Mouse (Mus musculus): ENCODE results near the gene Tsnax. TPM values are rescaled to one million over a fixed set of nuclear protein-coding genes. Genes with fewer than 3 reads are reported as not detected.

Tsnax gene
- 113 and 115 TPM in 2 replicates for polyA plus RNA-seq (2014; fragmentation: Nextera tagmentation; extraction: Ambion mirVana)

DNA sequence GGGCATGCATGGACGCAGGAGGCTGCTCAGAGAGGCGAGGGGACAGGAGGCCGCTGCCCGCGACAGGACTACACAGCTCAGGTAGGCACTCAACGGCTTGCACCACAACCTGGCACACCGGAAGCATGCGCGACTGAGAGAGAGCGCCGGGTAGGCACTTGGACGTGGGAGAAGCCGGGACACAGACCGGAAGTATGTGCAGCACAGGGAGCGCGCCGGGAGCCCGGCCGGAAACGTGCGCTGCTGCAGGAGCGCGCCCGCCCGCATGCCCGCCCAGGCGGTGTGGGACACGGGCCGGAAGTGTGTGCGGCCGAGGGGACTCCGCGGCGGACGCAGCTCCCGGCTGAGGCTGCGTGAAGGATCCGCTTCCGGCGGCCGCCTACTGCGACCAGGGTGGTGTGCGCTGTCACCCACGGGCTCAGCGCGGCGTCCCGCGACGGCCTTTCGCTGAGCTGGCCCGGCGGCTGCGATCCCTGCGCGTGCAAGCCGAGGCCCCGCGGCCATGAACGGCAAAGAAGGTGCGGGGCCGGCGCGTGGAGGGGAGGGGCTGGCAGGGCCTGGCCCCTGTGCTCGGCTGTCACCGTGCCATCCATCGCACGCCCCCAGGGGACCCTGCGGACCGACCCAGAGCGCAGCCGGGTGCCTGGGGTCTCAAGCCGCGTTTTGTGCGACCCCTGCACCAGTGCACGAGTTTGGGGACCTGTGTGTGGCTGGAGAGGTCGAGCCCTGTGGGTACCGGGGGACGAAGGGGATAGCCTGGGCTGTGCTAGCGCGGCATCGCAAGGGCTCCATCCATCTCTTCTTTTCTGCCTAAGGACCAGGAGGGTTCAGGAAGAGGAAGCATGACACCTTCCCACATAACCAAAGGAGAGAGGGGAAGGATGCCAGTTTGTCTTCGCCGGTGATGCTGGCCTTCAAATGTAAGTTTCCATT lies at the start of gene Tsnax:
Gene Tsnax (plus strand): TSS at position 303 of the 933 bp plus-strand sequence.
- WGBS, result 2% methylated on average over 82 of the region's 84 CpGs
- Histone ChIP-seq H3K9ac (ENCODE audit: low read depth, low read length) (peak within 1 kb of the TSS; percentile 89), H3K36me3 (ENCODE audit: control insufficient read depth, insufficient read depth, low read length) (peaks cover 15% of the 10 kb centered on the region), H3K4me3 (ENCODE audit: low read depth, low read length) (peak within 1 kb of the TSS; percentile 96), H3K27ac (ENCODE audit: low read depth, low read length) (peak within 1 kb of the TSS; percentile 70), H3K27me3 (replicated peaks; ENCODE audit: control insufficient read depth, insufficient read depth, low read length) (no peaks in the 10 kb centered on the region), H3K4me1 (replicated peaks; ENCODE audit: control insufficient read depth, insufficient read depth, low read length) (no peaks in the 10 kb centered on the region; the same call in 1 of the 2 replicates), H3K4me2 (peak within 1 kb of the TSS; percentile 89), H3K9me3 (ENCODE audit: control insufficient read depth, low read length) (peaks cover 4% of the 10 kb centered on the region; the same call in 1 of the 2 replicates)
- ATAC-seq (replicated peaks; ENCODE audit: low FRiP score) (peak; percentile 98), DNase-seq (ENCODE audit: low spot score) (peak; percentile 90)

DNA sequence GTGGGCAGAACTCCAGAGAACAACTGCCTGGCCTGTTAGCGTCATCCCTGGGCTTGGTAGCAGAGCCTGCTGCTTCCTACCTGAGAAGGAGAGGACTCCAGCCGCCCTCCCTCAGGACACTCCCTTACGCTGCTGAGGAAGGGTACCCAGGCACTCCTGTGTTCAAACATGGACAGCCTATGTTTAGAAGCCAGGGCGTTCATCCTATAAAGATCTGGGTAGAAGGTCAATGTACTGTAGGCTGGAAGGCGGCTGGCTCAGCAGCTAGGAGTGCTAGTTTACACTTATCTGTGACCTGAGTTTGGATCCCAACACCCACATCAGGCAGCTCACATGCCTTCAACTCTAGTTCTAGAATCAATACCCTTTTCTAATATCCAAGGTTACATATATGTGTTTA lies 49.6 kb upstream of the Tsnax start:
- H3K4me1 ChIP-seq (replicated peaks; ENCODE audit: control insufficient read depth, insufficient read depth, low read length), result peaks cover 4% of the 10 kb centered on the region; the same call in 1 of the 2 replicates
- WGBS, result 85% methylated on average over 5 of the region's 5 CpGs
- no peaks in the 10 kb centered on the region for H3K27me3 ChIP-seq (replicated peaks; ENCODE audit: control insufficient read depth, insufficient read depth, low read length)
- no peak overlapping the region for H3K9ac ChIP-seq (ENCODE audit: low read depth, low read length)
- H3K36me3 ChIP-seq (ENCODE audit: control insufficient read depth, insufficient read depth, low read length), result no peaks in the 10 kb centered on the region
- no peak overlapping the region for H3K4me2 ChIP-seq
- H3K9me3 ChIP-seq (ENCODE audit: control insufficient read depth, low read length), result no peaks in the 10 kb centered on the region
- H3K27ac ChIP-seq (ENCODE audit: low read depth, low read length), result no peak overlapping the region
- ATAC-seq (replicated peaks; ENCODE audit: low FRiP score) (no peak), DNase-seq (ENCODE audit: low spot score) (no peak)
- no peak overlapping the region for H3K4me3 ChIP-seq (ENCODE audit: low read depth, low read length)

DNA sequence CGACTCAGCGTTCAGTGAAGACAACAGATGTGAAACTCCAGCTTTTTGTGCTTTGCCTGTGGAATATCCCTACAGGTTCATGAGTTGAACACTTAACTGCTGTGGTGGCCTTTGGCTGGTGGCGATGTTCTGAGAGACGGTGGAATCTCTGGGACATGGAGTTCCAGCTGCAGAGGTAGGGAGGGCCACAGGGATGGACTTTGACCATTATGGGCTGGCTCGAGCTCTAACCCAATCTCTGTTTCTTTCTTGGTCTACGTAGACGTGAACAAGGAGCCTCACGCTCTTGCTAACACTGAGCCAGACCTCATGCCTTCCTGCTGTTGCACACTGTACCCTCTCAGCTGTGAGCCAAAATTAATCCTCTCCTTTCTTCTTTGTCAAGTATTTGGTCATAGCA lies 47.8 kb upstream of the Tsnax start:
- ATAC-seq (replicated peaks; ENCODE audit: low FRiP score) (no peak), DNase-seq (ENCODE audit: low spot score) (no peak)
- H3K9me3 ChIP-seq (ENCODE audit: control insufficient read depth, low read length), result no peaks in the 10 kb centered on the region
- no peaks in the 10 kb centered on the region for H3K36me3 ChIP-seq (ENCODE audit: control insufficient read depth, insufficient read depth, low read length)
- H3K4me2 ChIP-seq, result no peak overlapping the region
- no peak overlapping the region for H3K9ac ChIP-seq (ENCODE audit: low read depth, low read length)
- 87% methylated on average over 8 of the region's 8 CpGs for WGBS
- H3K27ac ChIP-seq (ENCODE audit: low read depth, low read length), result no peak overlapping the region
- H3K4me3 ChIP-seq (ENCODE audit: low read depth, low read length), result no peak overlapping the region
- no peaks in the 10 kb centered on the region; the same call in 1 of the 2 replicates for H3K4me1 ChIP-seq (replicated peaks; ENCODE audit: control insufficient read depth, insufficient read depth, low read length)
- H3K27me3 ChIP-seq (replicated peaks; ENCODE audit: control insufficient read depth, insufficient read depth, low read length), result no peaks in the 10 kb centered on the region

DNA sequence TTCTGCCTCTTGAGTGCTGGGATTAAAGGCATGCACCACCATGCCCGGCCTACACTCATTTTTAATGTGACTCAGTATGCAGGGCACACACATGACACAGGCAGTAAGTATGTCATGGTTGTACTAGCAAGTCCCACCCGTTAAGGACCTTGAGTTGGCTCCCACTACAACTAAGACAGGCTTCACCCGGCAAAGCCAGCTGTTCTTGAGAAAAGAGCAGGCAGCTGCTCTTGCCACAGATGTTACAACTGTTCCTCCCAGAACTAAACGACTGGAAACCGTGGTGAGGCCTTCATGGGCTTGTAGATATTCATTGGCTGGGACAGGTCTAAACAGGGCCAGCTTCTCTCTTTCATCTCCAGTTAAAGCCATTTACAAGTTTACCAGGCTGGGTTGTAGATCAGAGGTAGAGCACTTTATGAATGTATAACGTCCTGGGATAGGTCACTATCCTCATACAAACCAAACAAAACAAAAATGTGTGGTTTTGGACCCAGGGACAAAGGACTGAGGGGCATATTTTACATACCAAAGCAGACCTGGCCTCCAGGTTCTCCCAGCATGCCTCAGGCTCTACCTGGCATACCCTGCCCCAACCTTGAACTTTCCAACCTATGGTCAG lies 42.4 kb upstream of the Tsnax start:
- H3K4me1 ChIP-seq (replicated peaks; ENCODE audit: control insufficient read depth, insufficient read depth, low read length), result no peaks in the 10 kb centered on the region
- no peak overlapping the region for H3K9ac ChIP-seq (ENCODE audit: low read depth, low read length)
- H3K27me3 ChIP-seq (replicated peaks; ENCODE audit: control insufficient read depth, insufficient read depth, low read length), result no peaks in the 10 kb centered on the region
- no peak overlapping the region for H3K4me2 ChIP-seq
- no peak for DNase-seq (ENCODE audit: low spot score)
- H3K9me3 ChIP-seq (ENCODE audit: control insufficient read depth, low read length), result no peaks in the 10 kb centered on the region; the same call in 1 of the 2 replicates
- H3K27ac ChIP-seq (ENCODE audit: low read depth, low read length), result no peak overlapping the region
- no peak overlapping the region for H3K4me3 ChIP-seq (ENCODE audit: low read depth, low read length)
- H3K36me3 ChIP-seq (ENCODE audit: control insufficient read depth, insufficient read depth, low read length), result no peaks in the 10 kb centered on the region
- no peak for ATAC-seq (replicated peaks; ENCODE audit: low FRiP score)
- 73% methylated on average over 6 of the region's 6 CpGs for WGBS

DNA sequence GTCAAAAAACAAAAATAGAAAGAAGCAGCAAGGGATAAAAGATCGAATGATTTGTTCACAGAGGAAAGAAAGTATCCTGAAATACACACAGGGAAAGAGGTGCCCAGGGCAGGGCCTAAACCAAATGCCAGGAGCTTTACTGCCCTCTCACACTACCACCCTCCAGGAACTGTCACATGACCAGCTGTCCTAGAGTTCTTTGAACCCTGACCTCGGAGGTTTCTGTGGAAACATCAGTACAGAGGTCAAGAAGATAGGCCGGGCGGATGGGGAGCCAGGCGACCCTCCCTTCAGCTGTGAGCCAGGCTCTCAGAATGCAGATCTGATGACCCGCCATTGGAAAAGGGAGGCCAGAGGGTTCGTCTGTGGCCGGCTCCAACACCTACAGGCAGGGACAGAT lies 39.6 kb upstream of the Tsnax start:
- Histone ChIP-seq H3K4me2 (no peak overlapping the region), H3K36me3 (ENCODE audit: control insufficient read depth, insufficient read depth, low read length) (no peaks in the 10 kb centered on the region), H3K4me3 (ENCODE audit: low read depth, low read length) (no peak overlapping the region), H3K4me1 (replicated peaks; ENCODE audit: control insufficient read depth, insufficient read depth, low read length) (no peaks in the 10 kb centered on the region), H3K27ac (ENCODE audit: low read depth, low read length) (no peak overlapping the region), H3K9me3 (ENCODE audit: control insufficient read depth, low read length) (no peaks in the 10 kb centered on the region; the same call in 1 of the 2 replicates), H3K27me3 (replicated peaks; ENCODE audit: control insufficient read depth, insufficient read depth, low read length) (no peaks in the 10 kb centered on the region), H3K9ac (ENCODE audit: low read depth, low read length) (no peak overlapping the region)
- 66% methylated on average over 8 of the region's 8 CpGs for WGBS
- ATAC-seq (replicated peaks; ENCODE audit: low FRiP score) (no peak), DNase-seq (ENCODE audit: low spot score) (no peak)

DNA sequence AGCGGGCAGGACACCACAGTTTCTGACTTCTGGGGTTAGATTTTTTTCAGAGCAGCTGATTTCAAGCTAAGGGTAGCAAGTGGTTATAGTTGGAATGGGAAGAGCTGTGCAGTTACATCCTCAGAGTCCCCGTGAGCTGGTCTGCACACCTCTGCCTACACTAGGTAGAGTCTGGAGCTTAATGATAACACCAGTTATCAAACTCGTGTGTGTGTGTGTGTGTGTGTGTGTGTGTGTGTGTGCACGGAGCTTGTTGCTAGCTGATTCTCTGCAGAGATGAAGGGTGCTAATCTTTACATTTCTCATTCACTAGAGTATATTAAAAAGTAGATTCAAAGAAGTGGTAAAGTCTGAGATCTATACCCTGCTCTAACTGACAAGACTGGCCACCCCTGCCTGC lies 38.5 kb upstream of the Tsnax start:
- Histone ChIP-seq H3K27ac (ENCODE audit: low read depth, low read length) (no peak overlapping the region), H3K4me1 (replicated peaks; ENCODE audit: control insufficient read depth, insufficient read depth, low read length) (no peaks in the 10 kb centered on the region), H3K4me3 (ENCODE audit: low read depth, low read length) (no peak overlapping the region), H3K36me3 (ENCODE audit: control insufficient read depth, insufficient read depth, low read length) (no peaks in the 10 kb centered on the region), H3K4me2 (no peak overlapping the region), H3K9me3 (ENCODE audit: control insufficient read depth, low read length) (no peaks in the 10 kb centered on the region; the same call in 1 of the 2 replicates), H3K27me3 (replicated peaks; ENCODE audit: control insufficient read depth, insufficient read depth, low read length) (no peaks in the 10 kb centered on the region), H3K9ac (ENCODE audit: low read depth, low read length) (no peak overlapping the region)
- 57% methylated on average over 4 of the region's 4 CpGs for WGBS
- ATAC-seq (replicated peaks; ENCODE audit: low FRiP score) (peak; percentile 54; the same call in 1 of the 2 replicates), DNase-seq (ENCODE audit: low spot score) (no peak)

DNA sequence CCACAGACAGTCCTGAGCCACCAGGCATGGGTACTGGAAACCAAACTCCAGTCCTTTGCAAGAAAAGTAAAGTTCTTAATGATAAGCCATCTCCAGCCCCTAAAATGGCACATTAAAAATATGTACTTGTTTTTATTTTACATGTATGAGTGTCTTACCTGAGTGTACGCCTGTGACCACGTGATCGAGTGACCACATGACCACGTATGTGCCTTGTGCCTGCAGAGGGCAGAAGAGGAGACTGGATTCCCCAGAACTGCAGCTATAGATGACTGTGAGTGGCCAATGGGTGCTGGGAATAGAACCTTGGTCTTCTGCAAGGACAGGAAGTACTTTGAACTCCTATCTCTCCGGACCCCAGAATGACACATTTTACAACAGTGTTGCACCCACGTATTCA lies 36.6 kb upstream of the Tsnax start:
- no peak overlapping the region for H3K27ac ChIP-seq (ENCODE audit: low read depth, low read length)
- no peak overlapping the region for H3K9ac ChIP-seq (ENCODE audit: low read depth, low read length)
- no peak for ATAC-seq (replicated peaks; ENCODE audit: low FRiP score)
- no peak overlapping the region for H3K4me3 ChIP-seq (ENCODE audit: low read depth, low read length)
- no peaks in the 10 kb centered on the region for H3K36me3 ChIP-seq (ENCODE audit: control insufficient read depth, insufficient read depth, low read length)
- H3K9me3 ChIP-seq (ENCODE audit: control insufficient read depth, low read length), result peaks cover 6% of the 10 kb centered on the region
- no peak overlapping the region for H3K4me2 ChIP-seq
- 78% methylated on average over 6 of the region's 6 CpGs for WGBS
- no peak for DNase-seq (ENCODE audit: low spot score)
- no peaks in the 10 kb centered on the region for H3K27me3 ChIP-seq (replicated peaks; ENCODE audit: control insufficient read depth, insufficient read depth, low read length)
- H3K4me1 ChIP-seq (replicated peaks; ENCODE audit: control insufficient read depth, insufficient read depth, low read length), result no peaks in the 10 kb centered on the region

DNA sequence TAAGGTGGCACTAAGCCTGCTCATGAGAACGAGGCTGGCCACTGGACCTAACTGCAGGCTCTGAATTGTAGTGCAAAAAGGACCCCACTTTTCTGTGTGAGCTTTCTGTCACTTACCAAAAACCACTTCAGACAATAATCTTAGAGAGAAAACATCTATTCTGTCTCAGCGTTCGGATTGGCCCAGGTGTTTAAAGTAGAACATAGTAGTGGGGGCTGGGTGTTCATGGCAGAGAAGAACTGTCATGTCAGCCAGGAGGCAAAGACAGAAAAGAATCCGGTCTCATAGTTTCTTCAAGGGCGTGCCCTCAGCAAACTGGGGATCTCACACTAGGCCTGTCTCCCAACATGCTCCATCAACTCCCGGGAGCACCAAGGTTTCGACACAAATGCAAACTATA lies 34.8 kb upstream of the Tsnax start:
- H3K4me3 ChIP-seq (ENCODE audit: low read depth, low read length), result no peak overlapping the region
- H3K4me2 ChIP-seq, result no peak overlapping the region
- H3K27me3 ChIP-seq (replicated peaks; ENCODE audit: control insufficient read depth, insufficient read depth, low read length), result no peaks in the 10 kb centered on the region
- H3K9me3 ChIP-seq (ENCODE audit: control insufficient read depth, low read length), result peaks cover 6% of the 10 kb centered on the region
- H3K4me1 ChIP-seq (replicated peaks; ENCODE audit: control insufficient read depth, insufficient read depth, low read length), result no peaks in the 10 kb centered on the region
- no peak overlapping the region for H3K27ac ChIP-seq (ENCODE audit: low read depth, low read length)
- WGBS, result 80% methylated on average over 7 of the region's 7 CpGs
- no peaks in the 10 kb centered on the region for H3K36me3 ChIP-seq (ENCODE audit: control insufficient read depth, insufficient read depth, low read length)
- no peak overlapping the region for H3K9ac ChIP-seq (ENCODE audit: low read depth, low read length)
- ATAC-seq (replicated peaks; ENCODE audit: low FRiP score) (no peak), DNase-seq (ENCODE audit: low spot score) (no peak)
